Mouse (Mus musculus) intestine, embryonic 15.5 days (tissue): ENCODE measurements around the gene Ffar4. TPM values are rescaled to one million over a fixed set of nuclear protein-coding genes. Genes with fewer than 3 reads are reported as not detected.

Source experiments
- ATAC-seq: fragments of 200-750 bp; cut with Nextera tagmentation; 2 replicates; pipeline ENCODE4 v1.8.0; 2017; ENCODE audit warnings: moderate TSS enrichment, moderate library complexity
- H3K27ac ChIP-seq: fragments of 300-500 bp; sonication (generic); 2 replicates; pipeline ENCODE4 v1.5.1; 2015; ENCODE audit warnings: mild to moderate bottlenecking, inconsistent platforms
- H3K27me3 ChIP-seq: fragments of 300-500 bp; sonication (generic); replicated peaks from 2 replicates; pipeline ENCODE4 v1.6.1; 2015; ENCODE audit warnings: inconsistent platforms
- H3K36me3 ChIP-seq: fragments of 300-500 bp; sonication (generic); 2 replicates; pipeline ENCODE4 v1.6.1; 2015; ENCODE audit warnings: inconsistent platforms
- H3K4me1 ChIP-seq: fragments of 300-500 bp; sonication (generic); replicated peaks from 2 replicates; pipeline ENCODE4 v1.6.1; 2015; ENCODE audit warnings: inconsistent platforms
- H3K4me2 ChIP-seq: fragments of 300-500 bp; sonication (generic); replicated peaks from 2 replicates; pipeline ENCODE4 v1.6.1; 2015; ENCODE audit warnings: mild to moderate bottlenecking, inconsistent platforms
- H3K4me3 ChIP-seq: fragments of 300-500 bp; sonication (generic); replicated peaks from 2 replicates; pipeline ENCODE4 v1.5.1; 2015; ENCODE audit warnings: inconsistent platforms
- H3K9ac ChIP-seq: fragments of 300-500 bp; sonication (generic); 2 replicates; pipeline ENCODE4 v1.6.1; 2015; ENCODE audit warnings: inconsistent platforms
- H3K9me3 ChIP-seq: fragments of 300-500 bp; sonication (generic); 2 replicates; pipeline ENCODE4 v1.6.1; 2016; ENCODE audit warnings: inconsistent platforms
- WGBS: fragments of 180-500 bp; shearing (Covaris S2); methylation state at CpG from one replicate; pipeline ENCODE4 v1.1.7; 2015; 5-methylcytosine and 5-hydroxymethylcytosine counted together
- polyA plus RNA-seq: library from polyadenylated mRNA; unstranded; fragments of >200 nt; fragmentation: Nextera tagmentation; extraction: Ambion mirVana; gene quantifications from 2 replicates; pipeline ENCODE4 v1.2.1, GENCODE M21; 2015

The Ffar4 gene
- polyA plus RNA-seq, 1 experiment from 2014 or later, result 9.0 TPM

- H3K4me3 ChIP-seq, result no peak overlapping the region
- H3K9me3 ChIP-seq, result no peaks in the 10 kb centered on the region
- H3K4me2 ChIP-seq, result no peak overlapping the region
- 77% methylated on average over 4 of the region's 4 CpGs for whole genome bisulfite sequencing
- H3K36me3 ChIP-seq, result no peaks in the 10 kb centered on the region
- no peak overlapping the region for H3K27ac ChIP-seq
- ATAC-seq, result no peak
- H3K27me3 ChIP-seq, result no peaks in the 10 kb centered on the region
- no peaks in the 10 kb centered on the region for H3K4me1 ChIP-seq
- H3K9ac ChIP-seq, result no peak overlapping the region
These were observed 46.8 kb downstream of the Ffar4 start for GRCm38 (mm10) chr19:38143540-38144271.

- WGBS, result 94% methylated on average over 1 of the region's 1 CpGs
- no peak overlapping the region for H3K4me3 ChIP-seq
- no peak for ATAC-seq
These were observed 59.4 kb downstream of the Ffar4 start for GRCm38 (mm10) chr19:38156243-38156642.

GRCm38 (mm10) chr19:38161648-38162354, 64.9 kb downstream of the Ffar4 start:
- no peaks in the 10 kb centered on the region for H3K36me3 ChIP-seq

More at GRCm38 (mm10) chr19:38156243-38156642, 59.4 kb downstream of the Ffar4 start:
- Histone ChIP-seq H3K9ac (no peak overlapping the region), H3K4me2 (no peak overlapping the region), H3K36me3 (no peaks in the 10 kb centered on the region), H3K27ac (no peak overlapping the region), H3K4me1 (no peaks in the 10 kb centered on the region), H3K27me3 (no peaks in the 10 kb centered on the region), H3K9me3 (no peaks in the 10 kb centered on the region)

More at GRCm38 (mm10) chr19:38161648-38162354, 64.9 kb downstream of the Ffar4 start:
- WGBS, result 67% methylated on average over 21 of the region's 21 CpGs
- Histone ChIP-seq H3K27ac (no peak overlapping the region), H3K4me1 (no peaks in the 10 kb centered on the region), H3K4me3 (no peak overlapping the region), H3K27me3 (no peaks in the 10 kb centered on the region), H3K9me3 (no peaks in the 10 kb centered on the region), H3K9ac (no peak overlapping the region), H3K4me2 (0 out of 2 replicates have a peak overlapping the region, but pooled peaks have one; percentile 25)
- ATAC-seq, result peak; percentile 47

Other genes with a start within 250 kb of the Ffar4 start
- gene Myof, start 53.5 kb upstream of the Ffar4 start, polyA plus RNA-seq, result 9.4 and 10.1 TPM in 2 replicates
- 23.7 and 28.9 TPM in 2 replicates for gene Cep55, start 42.1 kb upstream of the Ffar4 start, polyA plus RNA-seq
- gene Rbp4, start 28.2 kb downstream of the Ffar4 start, polyA plus RNA-seq, result 86.5 and 87.7 TPM in 2 replicates
- 0.15 and 0.24 TPM in 2 replicates for gene Pde6c, start 35.7 kb downstream of the Ffar4 start, polyA plus RNA-seq
- gene Fra10ac1, start 127.1 kb downstream of the Ffar4 start, polyA plus RNA-seq, result 32.5 and 34.9 TPM in 2 replicates
- 0.40 and 0.64 TPM in 2 replicates for gene Lgi1, start 167.5 kb downstream of the Ffar4 start, polyA plus RNA-seq